ENCODE assay signal across 8 mouse cellular contexts in genomic region chr6:39206581-39207461, GRCm38 (mm10). TPM values are rescaled to one million over a fixed set of nuclear protein-coding genes. Genes with fewer than 3 reads are reported as not detected.
A peak's percentile ranks its signal among the peaks of the same experiment; 100 is the strongest.
DNase-seq lines count a peak whose midpoint lies in the region; ATAC-seq lines count a peak whose summit lies in the region.

Kdm7a (minus strand) TSS chr6:39206789.

- peak; percentile 83 to 84 for DNase-seq in adrenal gland, adult 18-20 months (ENCODE audit: low spot score in 2 of 2)
- peak; percentile 97 for DNase-seq in embryo, embryonic 11 days
- DNase-seq in gastrocnemius, postnatal 25 days, result peak; percentile 91
- peak; percentile 86 for DNase-seq in intestine, embryonic 14.5 days (ENCODE audit: low spot score)
- peak; percentile 83 to 84 for DNase-seq in left cerebral cortex, postnatal 14 days (ENCODE audit: low spot score in 2 of 2)
- DNase-seq in right cerebral cortex, postnatal 14 days, result peak; percentile 81
- peak; percentile 74 for DNase-seq in urinary bladder, postnatal 25 days (ENCODE audit: low spot score)

- no peaks in the 10 kb centered on the region for H3K4me1 ChIP-seq in intestine, embryonic 14.5 days (replicated peaks; ENCODE audit: control insufficient read depth, insufficient read depth, low read length)

- H3K27ac ChIP-seq in intestine, embryonic 14.5 days (ENCODE audit: low read depth), result peak within 1 kb of the TSS; percentile 95

- peak; percentile 83 for ATAC-seq in intestine, embryonic 14.5 days (replicated peaks; ENCODE audit: low FRiP score, low TSS enrichment, low read depth)
- 0 out of 2 replicates have a peak, but pooled peaks have one; percentile 27 for ATAC-seq in megakaryocyte-erythroid progenitor cell, adult 5-6 weeks (replicated peaks; ENCODE audit: low FRiP score, low TSS enrichment, poor library complexity, severe bottlenecking)

- H3K9ac ChIP-seq in intestine, embryonic 14.5 days (ENCODE audit: low read length), result peak within 1 kb of the TSS; percentile 90

- peak within 1 kb of the TSS; percentile 95 for H3K4me3 ChIP-seq in intestine, embryonic 14.5 days (ENCODE audit: low read depth, low read length)

- peak within 1 kb of the TSS; percentile 61 for H3K4me2 ChIP-seq in intestine, embryonic 14.5 days (ENCODE audit: low read length)

- under 1% methylated on average over 87 of the region's 124 CpGs for WGBS in intestine, embryonic 14.5 days

- no peaks in the 10 kb centered on the region for H3K9me3 ChIP-seq in intestine, embryonic 14.5 days (ENCODE audit: control insufficient read depth, low read length)

- no peaks in the 10 kb centered on the region for H3K27me3 ChIP-seq in intestine, embryonic 14.5 days (replicated peaks; ENCODE audit: control insufficient read depth, insufficient read depth, low read length)

- intact Hi-C loops in left cerebral cortex, postnatal 14 days (cut with DNase I), result loop anchor here (2.0 kb wide), 1 partner anchor 112 kb away; no protein-coding TSS in a partner anchor

- H3K36me3 ChIP-seq in intestine, embryonic 14.5 days (ENCODE audit: control insufficient read depth, insufficient read depth, low read length), result no peaks in the 10 kb centered on the region

RNA-seq across cellular contexts. Expression of gene Kdm7a, which starts in this region (rescaled TPM):
- 10 to 100 TPM; 11.6 to 12.9 TPM for total RNA-seq in adrenal gland, adult 18-20 months (2021)
- total RNA-seq in gastrocnemius, postnatal 25 days (2021), result 10 to 100 TPM; 18.6 to 19.2 TPM
- 5.7 and 6.2 TPM in 2 replicates for polyA plus RNA-seq in intestine, embryonic 14.5 days (2014; fragmentation: Nextera tagmentation; extraction: Ambion mirVana)
- 10 to 100 TPM; 25.2 to 31.9 TPM for total RNA-seq in left cerebral cortex, postnatal 14 days (2021)
- total RNA-seq in megakaryocyte-erythroid progenitor cell, adult 5-6 weeks (2014; fragmentation: Nextera tagmentation), result 8.2 and 15.4 TPM in 2 replicates
- 17.8 and 18.1 TPM in 2 replicates for total RNA-seq in megakaryocyte-erythroid progenitor cell, adult 5-6 weeks (2017)

Comparison
In these comparisons a context has a peak if more than half of its experiments do, and no peak if none do; other contexts are left out.
1. Peak in every context shown above with its lines: DNase-seq, ATAC-seq, H3K4me3 ChIP-seq and H3K27ac ChIP-seq.